Mouse (Mus musculus): ENCODE measurements around the gene Ntpcr. TPM values are rescaled to one million over a fixed set of nuclear protein-coding genes. Genes with fewer than 3 reads are reported as not detected.

Ntpcr gene
- polyA plus RNA-seq, 1 experiment from 2014 or later, result 32.3 TPM

GRCm38 (mm10) chr8:125722675-125723074 is 7.1 kb upstream of the Ntpcr start:
- H3K9me3 ChIP-seq (replicated peaks; ENCODE audit: low read length), result no peaks in the 10 kb centered on the region
- DNase-seq (ENCODE audit: low spot score), result no peak

DNA sequence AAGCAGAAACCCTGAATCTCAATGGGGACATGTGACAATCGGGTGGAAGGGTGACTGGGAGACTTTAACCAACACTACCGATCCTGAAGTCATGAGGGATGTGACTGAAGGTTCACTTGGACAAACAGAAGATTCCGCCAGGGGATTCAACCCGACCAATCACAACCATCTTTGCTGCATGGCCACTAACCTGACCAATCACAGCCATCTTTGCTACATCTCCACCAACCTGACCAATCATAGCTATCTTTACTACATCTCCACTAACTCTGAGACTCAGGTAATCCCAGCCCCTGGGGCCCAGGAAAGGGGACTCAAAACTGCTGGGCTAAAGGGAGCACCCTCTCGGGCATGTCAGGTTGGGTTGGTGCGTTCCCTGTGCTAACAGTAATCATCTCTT is 6.3 kb upstream of the Ntpcr start:
- 90% methylated on average over 6 of the region's 6 CpGs for WGBS
- Histone ChIP-seq H3K36me3 (ENCODE audit: insufficient read depth, low read length) (no peaks in the 10 kb centered on the region), H3K27me3 (ENCODE audit: insufficient read depth, low read length) (no peaks in the 10 kb centered on the region), H3K9ac (ENCODE audit: low read depth, low read length) (no peak overlapping the region), H3K4me3 (replicated peaks; ENCODE audit: low read depth, low read length) (no peak overlapping the region), H3K27ac (no peak overlapping the region), H3K4me1 (replicated peaks; ENCODE audit: insufficient read depth, low read length) (no peaks in the 10 kb centered on the region), H3K9me3 (replicated peaks; ENCODE audit: low read length) (no peaks in the 10 kb centered on the region), H3K4me2 (ENCODE audit: low read length) (no peak overlapping the region)
- ATAC-seq (replicated peaks; ENCODE audit: low FRiP score, low read depth), result no peak
- TF ChIP-seq CTCF (IDR thresholded peaks at IDR 0.05; ENCODE audit: low read depth), result no peak
- DNase-seq (ENCODE audit: low spot score), result no peak

More at GRCm38 (mm10) chr8:125722675-125723074, 7.1 kb upstream of the Ntpcr start:
- Histone ChIP-seq H3K4me3 (replicated peaks; ENCODE audit: low read depth, low read length) (no peak overlapping the region), H3K4me1 (replicated peaks; ENCODE audit: insufficient read depth, low read length) (no peaks in the 10 kb centered on the region), H3K27me3 (ENCODE audit: insufficient read depth, low read length) (no peaks in the 10 kb centered on the region), H3K9ac (ENCODE audit: low read depth, low read length) (no peak overlapping the region), H3K27ac (no peak overlapping the region), H3K4me2 (ENCODE audit: low read length) (no peak overlapping the region), H3K36me3 (ENCODE audit: insufficient read depth, low read length) (no peaks in the 10 kb centered on the region)
- 70% methylated on average over 7 of the region's 7 CpGs for WGBS
- TF ChIP-seq CTCF (IDR thresholded peaks at IDR 0.05; ENCODE audit: low read depth), result no peak
- no peak for ATAC-seq (replicated peaks; ENCODE audit: low FRiP score, low read depth)

GRCm38 (mm10) chr8:125725037-125725820 is 4.5 kb upstream of the Ntpcr start:
- no peak overlapping the region for H3K27ac ChIP-seq
- no peak for ATAC-seq (replicated peaks; ENCODE audit: low FRiP score, low read depth)
- 81% methylated on average over 6 of the region's 6 CpGs for WGBS

GRCm38 (mm10) chr8:125726143-125726542 is 3.6 kb upstream of the Ntpcr start:
- WGBS, result 84% methylated on average over 4 of the region's 4 CpGs
- no peak overlapping the region for H3K9ac ChIP-seq (ENCODE audit: low read depth, low read length)
- no peak for DNase-seq (ENCODE audit: low spot score)
- no peaks in the 10 kb centered on the region for H3K9me3 ChIP-seq (replicated peaks; ENCODE audit: low read length)
- no peaks in the 10 kb centered on the region for H3K4me1 ChIP-seq (replicated peaks; ENCODE audit: insufficient read depth, low read length)
- no peaks in the 10 kb centered on the region for H3K27me3 ChIP-seq (ENCODE audit: insufficient read depth, low read length)
- H3K36me3 ChIP-seq (ENCODE audit: insufficient read depth, low read length), result no peaks in the 10 kb centered on the region
- H3K4me3 ChIP-seq (replicated peaks; ENCODE audit: low read depth, low read length), result no peak overlapping the region
- no peak for ATAC-seq (replicated peaks; ENCODE audit: low FRiP score, low read depth)
- TF ChIP-seq CTCF (IDR thresholded peaks at IDR 0.05; ENCODE audit: low read depth), result no peak
- H3K4me2 ChIP-seq (ENCODE audit: low read length), result no peak overlapping the region
- H3K27ac ChIP-seq, result 0 out of 2 replicates have a peak overlapping the region, but pooled peaks have one; percentile 19

More at GRCm38 (mm10) chr8:125725037-125725820, 4.5 kb upstream of the Ntpcr start:
- H3K4me2 ChIP-seq (ENCODE audit: low read length), result no peak overlapping the region
- H3K9me3 ChIP-seq (replicated peaks; ENCODE audit: low read length), result no peaks in the 10 kb centered on the region
- no peak overlapping the region for H3K4me3 ChIP-seq (replicated peaks; ENCODE audit: low read depth, low read length)
- H3K9ac ChIP-seq (ENCODE audit: low read depth, low read length), result no peak overlapping the region
- peak; percentile 44 for DNase-seq (ENCODE audit: low spot score)
- TF ChIP-seq CTCF (IDR thresholded peaks at IDR 0.05; ENCODE audit: low read depth), result no peak
- H3K4me1 ChIP-seq (replicated peaks; ENCODE audit: insufficient read depth, low read length), result no peaks in the 10 kb centered on the region
- no peaks in the 10 kb centered on the region for H3K36me3 ChIP-seq (ENCODE audit: insufficient read depth, low read length)
- no peaks in the 10 kb centered on the region for H3K27me3 ChIP-seq (ENCODE audit: insufficient read depth, low read length)

DNA sequence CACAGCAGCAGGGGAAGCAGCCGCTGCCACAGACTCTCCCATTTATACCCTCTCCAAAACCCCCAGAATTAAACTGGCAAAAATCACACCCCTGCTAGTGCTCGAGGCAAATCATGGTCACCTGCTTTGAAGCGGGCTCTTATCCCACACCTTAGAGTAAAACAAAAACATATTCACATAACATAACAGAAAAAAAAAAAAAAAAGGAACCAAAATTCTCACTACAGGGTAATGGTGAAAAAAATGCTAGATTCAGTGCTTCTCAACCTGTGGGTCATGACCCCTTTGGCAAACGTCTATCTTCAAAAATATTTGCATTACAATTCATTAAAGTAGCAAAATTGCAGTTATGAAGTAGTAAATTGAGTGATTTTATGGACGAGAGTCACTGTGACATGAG is 2.8 kb upstream of the Ntpcr start:
- WGBS, result 77% methylated on average over 5 of the region's 5 CpGs
- no peak overlapping the region for H3K27ac ChIP-seq
- H3K4me3 ChIP-seq (replicated peaks; ENCODE audit: low read depth, low read length), result no peak overlapping the region
- no peak overlapping the region for H3K4me2 ChIP-seq (ENCODE audit: low read length)
- no peaks in the 10 kb centered on the region for H3K4me1 ChIP-seq (replicated peaks; ENCODE audit: insufficient read depth, low read length)
- no peak overlapping the region for H3K9ac ChIP-seq (ENCODE audit: low read depth, low read length)
- H3K9me3 ChIP-seq (replicated peaks; ENCODE audit: low read length), result no peaks in the 10 kb centered on the region
- DNase-seq (ENCODE audit: low spot score) (no peak), ATAC-seq (replicated peaks; ENCODE audit: low FRiP score, low read depth) (no peak)
- no peak for TF ChIP-seq CTCF (IDR thresholded peaks at IDR 0.05; ENCODE audit: low read depth)
- no peaks in the 10 kb centered on the region for H3K27me3 ChIP-seq (ENCODE audit: insufficient read depth, low read length)
- no peaks in the 10 kb centered on the region for H3K36me3 ChIP-seq (ENCODE audit: insufficient read depth, low read length)

DNA sequence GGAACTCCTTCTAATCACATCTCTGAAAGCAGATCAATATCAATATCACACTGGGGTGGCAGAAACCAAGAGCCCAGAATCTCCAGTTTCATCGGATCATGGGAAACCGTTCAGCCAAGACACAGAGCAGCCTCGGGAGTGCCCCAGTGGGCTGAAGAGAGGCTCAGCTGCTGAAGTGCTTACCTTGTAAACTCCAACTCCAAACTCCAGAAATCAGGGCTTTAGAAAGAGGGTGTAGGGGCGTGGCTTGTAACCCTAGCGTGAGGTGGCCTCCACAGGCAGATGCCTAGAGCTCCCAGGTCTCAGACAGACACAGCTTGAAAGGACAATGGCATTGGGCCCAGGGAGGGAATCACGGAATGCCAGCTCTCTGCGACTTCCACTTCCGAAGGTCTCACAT is 2.0 kb upstream of the Ntpcr start:
- 40% methylated on average over 8 of the region's 8 CpGs for WGBS
- no peaks in the 10 kb centered on the region for H3K4me1 ChIP-seq (replicated peaks; ENCODE audit: insufficient read depth, low read length)
- no peak overlapping the region for H3K9ac ChIP-seq (ENCODE audit: low read depth, low read length)
- H3K27me3 ChIP-seq (ENCODE audit: insufficient read depth, low read length), result no peaks in the 10 kb centered on the region
- H3K36me3 ChIP-seq (ENCODE audit: insufficient read depth, low read length), result no peaks in the 10 kb centered on the region
- ATAC-seq (replicated peaks; ENCODE audit: low FRiP score, low read depth) (no peak), DNase-seq (ENCODE audit: low spot score) (no peak)
- H3K9me3 ChIP-seq (replicated peaks; ENCODE audit: low read length), result no peaks in the 10 kb centered on the region
- TF ChIP-seq CTCF (IDR thresholded peaks at IDR 0.05; ENCODE audit: low read depth), result no peak
- no peak overlapping the region for H3K27ac ChIP-seq
- H3K4me3 ChIP-seq (replicated peaks; ENCODE audit: low read depth, low read length), result no peak overlapping the region
- H3K4me2 ChIP-seq (ENCODE audit: low read length), result no peak overlapping the region
